Mouse (Mus musculus) adrenal gland (tissue): ENCODE measurements around the gene Stra6.

ENCODE experiments used
- intact Hi-C: fragments of 180-260 bp; cut with DNase I; formaldehyde crosslinking; loops from one replicate; pipeline ENCODE4 v1.15.1; 2025

Gene Stra6

GRCm38 (mm10) chr9:58049186-58049585, 14.4 kb upstream of the Stra6 start:
- intact Hi-C loops, result no loop called here

- intact Hi-C loops, result loop anchor here (5.0 kb wide), 1 partner anchor 102 kb away; no protein-coding TSS in a partner anchor
Observed at GRCm38 (mm10) chr9:58049861-58050260, 13.7 kb upstream of the Stra6 start.

GRCm38 (mm10) chr9:58051937-58052336, 11.7 kb upstream of the Stra6 start:
- intact Hi-C loops, result loop anchor here (5.0 kb wide), 1 partner anchor 100 kb away; no protein-coding TSS in a partner anchor

- intact Hi-C loops, result loop anchor here (5.0 kb wide), 1 partner anchor 99 kb away; no protein-coding TSS in a partner anchor
Observed at GRCm38 (mm10) chr9:58053102-58053501, 10.5 kb upstream of the Stra6 start.

- intact Hi-C loops, result loop anchor here (5.0 kb wide), 1 partner anchor 99 kb away; no protein-coding TSS in a partner anchor
Observed at GRCm38 (mm10) chr9:58053544-58053943, 10.0 kb upstream of the Stra6 start.

- intact Hi-C loops, result loop anchor here (5.0 kb wide), 1 partner anchor 98 kb away; no protein-coding TSS in a partner anchor
Observed at GRCm38 (mm10) chr9:58054032-58054431, 9.6 kb upstream of the Stra6 start.

- intact Hi-C loops, result no loop called here
Observed at GRCm38 (mm10) chr9:58055666-58056065, 7.9 kb upstream of the Stra6 start.

- intact Hi-C loops, result no loop called here
Observed at GRCm38 (mm10) chr9:58059920-58060319, 3.7 kb upstream of the Stra6 start.

- intact Hi-C loops, result no loop called here
Observed at GRCm38 (mm10) chr9:58060677-58061667, 2.6 kb upstream of the Stra6 start.

- intact Hi-C loops, result loop anchor here (5.0 kb wide), 1 partner anchor 452 kb away; no protein-coding TSS in a partner anchor
Observed at GRCm38 (mm10) chr9:58065532-58065931, 1.9 kb downstream of the Stra6 start.

GRCm38 (mm10) chr9:58065977-58066730, 2.6 kb downstream of the Stra6 start:
- intact Hi-C loops, result loop anchor here (5.0 kb wide), 1 partner anchor 451 kb away; no protein-coding TSS in a partner anchor

GRCm38 (mm10) chr9:58066731-58067095, 3.1 kb downstream of the Stra6 start:
- intact Hi-C loops, result loop anchor here (5.0 kb wide), 1 partner anchor 451 kb away; no protein-coding TSS in a partner anchor

- intact Hi-C loops, result loop anchor here (5.0 kb wide), 1 partner anchor 450 kb away; no protein-coding TSS in a partner anchor
Observed at GRCm38 (mm10) chr9:58067546-58067945, 4.0 kb downstream of the Stra6 start.

GRCm38 (mm10) chr9:58074561-58074960, 11.0 kb downstream of the Stra6 start:
- intact Hi-C loops, result no loop called here

- intact Hi-C loops, result no loop called here
Observed at GRCm38 (mm10) chr9:58084586-58084985, 21.0 kb downstream of the Stra6 start.

GRCm38 (mm10) chr9:58085074-58085473, 21.5 kb downstream of the Stra6 start:
- intact Hi-C loops, result no loop called here

- intact Hi-C loops, result no loop called here
Observed at GRCm38 (mm10) chr9:58086203-58086602, 22.6 kb downstream of the Stra6 start.

GRCm38 (mm10) chr9:58086861-58087260, 23.3 kb downstream of the Stra6 start:
- intact Hi-C loops, result no loop called here

- intact Hi-C loops, result no loop called here
Observed at GRCm38 (mm10) chr9:58087277-58087998, 23.9 kb downstream of the Stra6 start.

GRCm38 (mm10) chr9:58091623-58092425, 28.2 kb downstream of the Stra6 start:
- intact Hi-C loops, result no loop called here
